Mouse (Mus musculus): ENCODE measurements at regions not wholly inside any gene's neighbourhood (a gene's known extent, or its start where the extent isn't known, plus 50 kb on each side); places are given as distances from the start of the nearest gene placed in this dataset.
"Not testable (repeated sequence)": the region's sequence is repeated elsewhere in the genome, so short reads cannot be mapped to it uniquely, and the experiment has no call there.

GRCm38 (mm10) chr5:151733991-151734390, 82.9 kb upstream of the Rfc3 start:
- Histone ChIP-seq H3K27ac (no peak overlapping the region), H3K27me3 (ENCODE audit: control insufficient read depth, insufficient read depth, low read length) (no peaks in the 10 kb centered on the region), H3K36me3 (replicated peaks; ENCODE audit: control insufficient read depth, insufficient read depth) (no peaks in the 10 kb centered on the region), H3K4me3 (replicated peaks; ENCODE audit: low read length) (no peak overlapping the region), H3K4me2 (replicated peaks) (no peak overlapping the region), H3K4me1 (replicated peaks; ENCODE audit: control insufficient read depth, insufficient read depth, low read length) (no peaks in the 10 kb centered on the region), H3K9ac (no peak overlapping the region), H3K9me3 (ENCODE audit: control insufficient read depth, low read length) (no peaks in the 10 kb centered on the region)
- DNase-seq (ENCODE audit: low spot score) (peak; percentile 25), ATAC-seq (ENCODE audit: low FRiP score) (no peak)
- WGBS: 72% methylated on average over 1 of the region's 1 CpGs

GRCm38 (mm10) chr5:151725619-151726018, 74.6 kb upstream of the Rfc3 start:
- 83% methylated on average over 2 of the region's 2 CpGs for WGBS
- H3K9me3 ChIP-seq (ENCODE audit: control insufficient read depth, low read length): no peaks in the 10 kb centered on the region
- ATAC-seq (ENCODE audit: low FRiP score): no peak
- H3K27me3 ChIP-seq (ENCODE audit: control insufficient read depth, insufficient read depth, low read length): no peaks in the 10 kb centered on the region
- H3K27ac ChIP-seq: no peak overlapping the region
- no peaks in the 10 kb centered on the region for H3K36me3 ChIP-seq (replicated peaks; ENCODE audit: control insufficient read depth, insufficient read depth)
- H3K4me2 ChIP-seq (replicated peaks): no peak overlapping the region
- no peak overlapping the region for H3K4me3 ChIP-seq (replicated peaks; ENCODE audit: low read length)
- no peaks in the 10 kb centered on the region for H3K4me1 ChIP-seq (replicated peaks; ENCODE audit: control insufficient read depth, insufficient read depth, low read length)
- H3K9ac ChIP-seq: no peak overlapping the region
- DNase-seq (ENCODE audit: low spot score): no peak

- H3K27me3 ChIP-seq (ENCODE audit: control insufficient read depth, insufficient read depth, low read length); H3K9me3 ChIP-seq (ENCODE audit: control insufficient read depth, low read length); DNase-seq (ENCODE audit: low spot score); H3K9ac ChIP-seq; H3K36me3 ChIP-seq (replicated peaks; ENCODE audit: control insufficient read depth, insufficient read depth); H3K4me2 ChIP-seq (replicated peaks); H3K4me1 ChIP-seq (replicated peaks; ENCODE audit: control insufficient read depth, insufficient read depth, low read length); ATAC-seq (ENCODE audit: low FRiP score); H3K4me3 ChIP-seq (replicated peaks; ENCODE audit: low read length); H3K27ac ChIP-seq: not testable (repeated sequence)
- 91% methylated on average over 5 of the region's 5 CpGs for WGBS
Measured at GRCm38 (mm10) chr5:151724403-151724802, 73.4 kb upstream of the Rfc3 start.

GRCm38 (mm10) chr5:151722458-151722857, 71.4 kb upstream of the Rfc3 start:
- H3K4me3 ChIP-seq (replicated peaks; ENCODE audit: low read length): no peak overlapping the region
- ATAC-seq (ENCODE audit: low FRiP score) (no peak), DNase-seq (ENCODE audit: low spot score) (no peak)
- no peaks in the 10 kb centered on the region for H3K9me3 ChIP-seq (ENCODE audit: control insufficient read depth, low read length)
- no peaks in the 10 kb centered on the region for H3K4me1 ChIP-seq (replicated peaks; ENCODE audit: control insufficient read depth, insufficient read depth, low read length)
- no peak overlapping the region for H3K27ac ChIP-seq
- no peaks in the 10 kb centered on the region for H3K36me3 ChIP-seq (replicated peaks; ENCODE audit: control insufficient read depth, insufficient read depth)
- H3K4me2 ChIP-seq (replicated peaks): no peak overlapping the region
- no peaks in the 10 kb centered on the region for H3K27me3 ChIP-seq (ENCODE audit: control insufficient read depth, insufficient read depth, low read length)
- H3K9ac ChIP-seq: no peak overlapping the region

GRCm38 (mm10) chr5:151719757-151720156, 68.7 kb upstream of the Rfc3 start:
- not testable (repeated sequence) for H3K27ac ChIP-seq; DNase-seq (ENCODE audit: low spot score); H3K9ac ChIP-seq; H3K4me1 ChIP-seq (replicated peaks; ENCODE audit: control insufficient read depth, insufficient read depth, low read length); H3K27me3 ChIP-seq (ENCODE audit: control insufficient read depth, insufficient read depth, low read length); H3K9me3 ChIP-seq (ENCODE audit: control insufficient read depth, low read length); H3K4me3 ChIP-seq (replicated peaks; ENCODE audit: low read length); ATAC-seq (ENCODE audit: low FRiP score); H3K36me3 ChIP-seq (replicated peaks; ENCODE audit: control insufficient read depth, insufficient read depth); H3K4me2 ChIP-seq (replicated peaks)
- WGBS: 84% methylated on average over 10 of the region's 10 CpGs

GRCm38 (mm10) chr5:151717923-151718322, 66.9 kb upstream of the Rfc3 start:
- Histone ChIP-seq H3K4me1 (replicated peaks; ENCODE audit: control insufficient read depth, insufficient read depth, low read length) (no peaks in the 10 kb centered on the region), H3K9ac (no peak overlapping the region), H3K4me3 (replicated peaks; ENCODE audit: low read length) (no peak overlapping the region), H3K27ac (no peak overlapping the region), H3K36me3 (replicated peaks; ENCODE audit: control insufficient read depth, insufficient read depth) (no peaks in the 10 kb centered on the region), H3K27me3 (ENCODE audit: control insufficient read depth, insufficient read depth, low read length) (no peaks in the 10 kb centered on the region), H3K4me2 (replicated peaks) (no peak overlapping the region), H3K9me3 (ENCODE audit: control insufficient read depth, low read length) (no peaks in the 10 kb centered on the region)
- no peak for DNase-seq (ENCODE audit: low spot score)
- 73% methylated on average over 1 of the region's 1 CpGs for WGBS
- no peak for ATAC-seq (ENCODE audit: low FRiP score)

GRCm38 (mm10) chr5:151705226-151705625, 54.2 kb upstream of the Rfc3 start:
- no peaks in the 10 kb centered on the region for H3K4me1 ChIP-seq (replicated peaks; ENCODE audit: control insufficient read depth, insufficient read depth, low read length)
- H3K36me3 ChIP-seq (replicated peaks; ENCODE audit: control insufficient read depth, insufficient read depth): no peaks in the 10 kb centered on the region
- no peaks in the 10 kb centered on the region for H3K9me3 ChIP-seq (ENCODE audit: control insufficient read depth, low read length)
- H3K4me2 ChIP-seq (replicated peaks): no peak overlapping the region
- H3K4me3 ChIP-seq (replicated peaks; ENCODE audit: low read length): no peak overlapping the region
- ATAC-seq (ENCODE audit: low FRiP score) (no peak), DNase-seq (ENCODE audit: low spot score) (no peak)
- no peaks in the 10 kb centered on the region for H3K27me3 ChIP-seq (ENCODE audit: control insufficient read depth, insufficient read depth, low read length)
- no peak overlapping the region for H3K27ac ChIP-seq
- H3K9ac ChIP-seq: no peak overlapping the region

GRCm38 (mm10) chr5:151704049-151704448, 53.0 kb upstream of the Rfc3 start:
- Histone ChIP-seq H3K36me3 (replicated peaks; ENCODE audit: control insufficient read depth, insufficient read depth) (no peaks in the 10 kb centered on the region), H3K9me3 (ENCODE audit: control insufficient read depth, low read length) (no peaks in the 10 kb centered on the region), H3K27ac (no peak overlapping the region), H3K4me2 (replicated peaks) (no peak overlapping the region), H3K4me3 (replicated peaks; ENCODE audit: low read length) (no peak overlapping the region), H3K27me3 (ENCODE audit: control insufficient read depth, insufficient read depth, low read length) (no peaks in the 10 kb centered on the region), H3K9ac (no peak overlapping the region), H3K4me1 (replicated peaks; ENCODE audit: control insufficient read depth, insufficient read depth, low read length) (no peaks in the 10 kb centered on the region)
- ATAC-seq (ENCODE audit: low FRiP score) (no peak), DNase-seq (ENCODE audit: low spot score) (no peak)
